Mouse (Mus musculus): ENCODE results near the gene Ptprs.

GRCm38 (mm10) chr17:56505401-56505800 lies 29.1 kb upstream of the Ptprs start:
- TF ChIP-seq POLR2A (IDR thresholded peaks at IDR 0.05; ENCODE audit: borderline replicate concordance, extremely low read depth, insufficient read depth, insufficient read length, poor library complexity, severe bottlenecking), result no peak
- TF ChIP-seq CTCF (IDR thresholded peaks at IDR 0.05; ENCODE audit: borderline replicate concordance, extremely low read depth, insufficient read depth, insufficient read length), result no peak
